Mouse (Mus musculus): ENCODE measurements around the gene Mdh2. TPM values are rescaled to one million over a fixed set of nuclear protein-coding genes. Genes with fewer than 3 reads are reported as not detected.

Gene Mdh2
- polyA plus RNA-seq, 1 experiment from 2014 or later, result 594 TPM

GRCm38 (mm10) chr5:135812991-135813390 lies 34.7 kb downstream of the Mdh2 start:
- no peak for ATAC-seq (ENCODE audit: low FRiP score)
- Histone ChIP-seq H3K4me3 (no peak overlapping the region), H3K4me2 (no peak overlapping the region), H3K4me1 (replicated peaks) (peaks cover 42% of the 10 kb centered on the region), H3K36me3 (peaks cover 26% of the 10 kb centered on the region), H3K27me3 (no peaks in the 10 kb centered on the region), H3K9me3 (no peaks in the 10 kb centered on the region), H3K27ac (0 out of 2 replicates have a peak overlapping the region, but pooled peaks have one; percentile 30), H3K9ac (no peak overlapping the region)
- 71% methylated on average over 5 of the region's 5 CpGs for WGBS

- Histone ChIP-seq H3K9me3 (no peaks in the 10 kb centered on the region), H3K4me2 (no peak overlapping the region), H3K4me3 (no peak overlapping the region), H3K4me1 (replicated peaks) (peaks cover 52% of the 10 kb centered on the region), H3K9ac (0 out of 2 replicates have a peak overlapping the region, but pooled peaks have one; percentile 2), H3K36me3 (peaks cover 17% of the 10 kb centered on the region), H3K27me3 (no peaks in the 10 kb centered on the region), H3K27ac (no peak overlapping the region)
- WGBS, result 50% methylated on average over 7 of the region's 7 CpGs
- no peak for ATAC-seq (ENCODE audit: low FRiP score)
Measured at GRCm38 (mm10) chr5:135818491-135818890, 40.2 kb downstream of the Mdh2 start.

- Histone ChIP-seq H3K36me3 (peaks cover 5% of the 10 kb centered on the region; the same call in 1 of the 2 replicates), H3K4me1 (replicated peaks) (peaks cover 71% of the 10 kb centered on the region), H3K4me2 (peak overlapping the region; percentile 39), H3K4me3 (no peak overlapping the region), H3K9me3 (no peaks in the 10 kb centered on the region), H3K27me3 (no peaks in the 10 kb centered on the region), H3K27ac (peak overlapping the region; percentile 95), H3K9ac (peak overlapping the region; percentile 55)
- ATAC-seq (ENCODE audit: low FRiP score), result peak; percentile 84
- WGBS, result 9% methylated on average over 7 of the region's 7 CpGs
Measured at GRCm38 (mm10) chr5:135822316-135822944, 44.1 kb downstream of the Mdh2 start.

- peak overlapping the region; percentile 88 for H3K27ac ChIP-seq
- no peaks in the 10 kb centered on the region for H3K27me3 ChIP-seq
Measured at GRCm38 (mm10) chr5:135824517-135824916, 46.2 kb downstream of the Mdh2 start.

GRCm38 (mm10) chr5:135826225-135826624 lies 47.9 kb downstream of the Mdh2 start:
- H3K9ac ChIP-seq, result peak overlapping the region; percentile 49; the same call in 1 of the 2 replicates
- ATAC-seq (ENCODE audit: low FRiP score), result no peak
- H3K36me3 ChIP-seq, result peaks cover 6% of the 10 kb centered on the region
- H3K4me2 ChIP-seq, result no peak overlapping the region
- no peak overlapping the region for H3K4me3 ChIP-seq
- 31% methylated on average over 6 of the region's 6 CpGs for WGBS
- H3K27ac ChIP-seq, result peak overlapping the region; percentile 88
- no peaks in the 10 kb centered on the region for H3K27me3 ChIP-seq
- H3K9me3 ChIP-seq, result no peaks in the 10 kb centered on the region
- peaks cover 51% of the 10 kb centered on the region for H3K4me1 ChIP-seq (replicated peaks)

More at GRCm38 (mm10) chr5:135824517-135824916, 46.2 kb downstream of the Mdh2 start:
- Histone ChIP-seq H3K4me2 (no peak overlapping the region), H3K4me3 (no peak overlapping the region), H3K9ac (peak overlapping the region; percentile 14; the same call in 1 of the 2 replicates), H3K9me3 (no peaks in the 10 kb centered on the region), H3K36me3 (peaks cover 6% of the 10 kb centered on the region), H3K4me1 (replicated peaks) (peaks cover 65% of the 10 kb centered on the region)
- ATAC-seq (ENCODE audit: low FRiP score), result no peak
- WGBS, result 49% methylated on average over 3 of the region's 3 CpGs

GRCm38 (mm10) chr5:135829381-135829780 lies 51.1 kb downstream of the Mdh2 start:
- no peak overlapping the region for H3K4me3 ChIP-seq
- no peak overlapping the region for H3K27ac ChIP-seq
- ATAC-seq (ENCODE audit: low FRiP score), result no peak
- WGBS, result 92% methylated on average over 8 of the region's 8 CpGs
- H3K27me3 ChIP-seq, result no peaks in the 10 kb centered on the region
- peaks cover 39% of the 10 kb centered on the region for H3K4me1 ChIP-seq (replicated peaks)
- H3K36me3 ChIP-seq, result peaks cover 6% of the 10 kb centered on the region
- no peak overlapping the region for H3K9ac ChIP-seq
- no peak overlapping the region for H3K4me2 ChIP-seq
- H3K9me3 ChIP-seq, result no peaks in the 10 kb centered on the region

GRCm38 (mm10) chr5:135832729-135833128 lies 54.4 kb downstream of the Mdh2 start:
- Histone ChIP-seq H3K9me3 (no peaks in the 10 kb centered on the region), H3K27me3 (no peaks in the 10 kb centered on the region), H3K36me3 (peaks cover 6% of the 10 kb centered on the region), H3K27ac (peak overlapping the region; percentile 63), H3K4me1 (replicated peaks) (peaks cover 36% of the 10 kb centered on the region), H3K4me3 (no peak overlapping the region), H3K9ac (no peak overlapping the region), H3K4me2 (no peak overlapping the region)
- WGBS, result 27% methylated on average over 4 of the region's 4 CpGs
- 0 out of 2 replicates have a peak, but pooled peaks have one; percentile 27 for ATAC-seq (ENCODE audit: low FRiP score)

GRCm38 (mm10) chr5:135834769-135835491 lies 56.6 kb downstream of the Mdh2 start:
- H3K4me1 ChIP-seq (replicated peaks), result peaks cover 36% of the 10 kb centered on the region
- peaks cover 2% of the 10 kb centered on the region; the same call in 1 of the 2 replicates for H3K36me3 ChIP-seq
- peak; percentile 83 for ATAC-seq (ENCODE audit: low FRiP score)
- H3K9me3 ChIP-seq, result no peaks in the 10 kb centered on the region
- peak overlapping the region; percentile 79 for H3K27ac ChIP-seq
- H3K4me2 ChIP-seq, result peak overlapping the region; percentile 82
- no peaks in the 10 kb centered on the region for H3K27me3 ChIP-seq
- H3K4me3 ChIP-seq, result peak overlapping the region; percentile 46
- H3K9ac ChIP-seq, result peak overlapping the region; percentile 73
- WGBS, result 2% methylated on average over 47 of the region's 47 CpGs

GRCm38 (mm10) chr5:135835492-135835858 lies 57.2 kb downstream of the Mdh2 start:
- Histone ChIP-seq H3K4me2 (peak overlapping the region; percentile 82), H3K4me1 (replicated peaks) (peaks cover 36% of the 10 kb centered on the region), H3K9me3 (no peaks in the 10 kb centered on the region), H3K27me3 (0 out of 2 replicates have a peak, but pooled peaks cover 2% of the 10 kb centered on the region), H3K27ac (peak overlapping the region; percentile 79), H3K4me3 (peak overlapping the region; percentile 46), H3K9ac (peak overlapping the region; percentile 73; the same call in 1 of the 2 replicates), H3K36me3 (peaks cover 7% of the 10 kb centered on the region)
- peak; percentile 52 for ATAC-seq (ENCODE audit: low FRiP score)
- WGBS, result 2% methylated on average over 12 of the region's 12 CpGs

- no peaks in the 10 kb centered on the region for H3K9me3 ChIP-seq
- WGBS, result 21% methylated on average over 12 of the region's 12 CpGs
- peak; percentile 21; the same call in 1 of the 2 replicates for ATAC-seq (ENCODE audit: low FRiP score)
Measured at GRCm38 (mm10) chr5:135835981-135836380, 57.7 kb downstream of the Mdh2 start.

More at GRCm38 (mm10) chr5:135835981-135836380, 57.7 kb downstream of the Mdh2 start:
- Histone ChIP-seq H3K9ac (no peak overlapping the region), H3K4me2 (peak overlapping the region; percentile 82), H3K27me3 (peaks cover 2% of the 10 kb centered on the region; the same call in 1 of the 2 replicates), H3K36me3 (peaks cover 12% of the 10 kb centered on the region), H3K4me3 (0 out of 2 replicates have a peak overlapping the region, but pooled peaks have one; percentile 46), H3K27ac (0 out of 2 replicates have a peak overlapping the region, but pooled peaks have one; percentile 79), H3K4me1 (replicated peaks) (peaks cover 36% of the 10 kb centered on the region)

Measured in hindbrain, embryonic 13.5 days (tissue).